Mouse (Mus musculus): ENCODE data around the gene Frmd6. TPM values are rescaled to one million over a fixed set of nuclear protein-coding genes. Genes with fewer than 3 reads are reported as not detected.

Frmd6 gene
- total RNA-seq, 2 experiments from 2014 or later = 36.7 to 37.1 TPM

DNA sequence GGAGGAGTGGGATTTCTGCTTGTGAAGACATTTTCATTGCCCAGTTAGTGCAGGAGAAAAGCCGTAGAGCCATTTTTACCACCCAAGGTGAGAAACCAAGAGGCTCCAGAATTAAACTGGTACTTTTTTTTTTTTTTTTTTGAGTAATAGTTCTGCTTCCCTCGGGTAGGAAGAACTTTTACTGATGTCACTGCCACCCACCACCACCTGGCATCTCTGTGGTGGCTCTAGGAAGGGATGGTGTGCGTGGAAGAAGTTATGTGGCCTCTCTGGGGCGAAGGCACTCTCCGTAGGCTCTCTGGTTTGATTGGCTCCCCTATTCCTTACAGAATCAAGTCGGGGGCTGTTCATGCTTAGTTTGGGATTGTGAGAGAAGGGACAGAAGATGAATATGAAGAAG is 17.3 kb upstream of the Frmd6 start:
- DNase-seq = no peak

DNA sequence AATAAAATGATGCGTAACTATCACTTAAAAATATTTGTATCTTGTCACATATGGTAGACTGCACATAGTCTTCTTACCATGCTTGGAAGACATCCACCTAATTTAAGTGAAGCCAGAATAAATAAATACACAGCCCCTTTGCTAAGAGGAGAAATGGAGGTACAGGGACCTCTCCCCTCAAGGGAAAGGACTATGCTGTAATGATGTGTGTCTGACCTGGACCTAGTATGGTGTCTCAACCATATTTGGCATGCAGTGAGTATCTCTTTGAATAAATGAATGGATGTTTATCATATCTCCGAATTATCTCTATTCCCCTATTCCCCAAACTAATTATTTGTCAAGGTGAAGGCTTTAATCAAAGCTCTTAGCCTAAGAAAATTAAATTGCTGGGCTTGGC is 15.4 kb upstream of the Frmd6 start:
- DNase-seq = no peak

DNA sequence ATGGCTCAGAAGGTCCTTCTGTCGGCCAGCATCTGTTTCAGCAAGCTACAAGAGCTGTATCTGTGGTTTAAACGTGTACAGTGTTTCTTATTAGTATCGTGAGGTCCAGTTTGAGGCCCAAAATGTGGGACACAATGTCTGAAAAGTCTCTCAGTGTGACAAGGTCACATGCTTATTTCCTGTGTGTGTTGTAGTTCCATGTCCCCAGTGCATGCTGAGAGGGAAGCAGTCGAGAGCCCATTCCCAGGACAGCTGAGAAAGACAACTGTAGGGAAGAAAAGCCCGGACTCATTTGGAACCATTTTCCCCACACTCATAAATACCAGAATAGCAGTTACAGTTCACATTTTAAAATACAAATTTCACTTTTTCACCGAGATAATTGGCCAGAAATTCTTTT is 13.5 kb upstream of the Frmd6 start:
- DNase-seq = peak in 1 of 2 experiments; percentile 36

DNA sequence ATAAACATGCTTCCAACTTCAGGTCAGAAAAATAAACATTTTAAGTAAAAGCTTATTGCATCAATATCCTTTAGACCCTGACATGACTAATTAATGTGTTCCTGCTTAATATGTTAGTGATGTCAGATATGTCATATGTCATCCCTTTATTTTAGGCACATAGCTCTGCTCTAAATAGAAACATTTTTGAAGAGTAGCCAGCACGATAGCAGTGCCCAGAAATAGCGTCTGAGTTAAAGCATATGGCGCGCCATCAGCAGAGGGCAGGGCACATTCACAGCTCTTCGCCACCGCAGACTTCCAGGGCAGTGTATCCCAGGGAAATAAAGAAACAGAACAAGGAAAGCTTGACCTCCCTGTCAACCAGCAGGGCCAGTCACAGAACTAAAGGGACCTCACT is 13.1 kb upstream of the Frmd6 start:
- DNase-seq = peak; percentile 78 to 83

DNA sequence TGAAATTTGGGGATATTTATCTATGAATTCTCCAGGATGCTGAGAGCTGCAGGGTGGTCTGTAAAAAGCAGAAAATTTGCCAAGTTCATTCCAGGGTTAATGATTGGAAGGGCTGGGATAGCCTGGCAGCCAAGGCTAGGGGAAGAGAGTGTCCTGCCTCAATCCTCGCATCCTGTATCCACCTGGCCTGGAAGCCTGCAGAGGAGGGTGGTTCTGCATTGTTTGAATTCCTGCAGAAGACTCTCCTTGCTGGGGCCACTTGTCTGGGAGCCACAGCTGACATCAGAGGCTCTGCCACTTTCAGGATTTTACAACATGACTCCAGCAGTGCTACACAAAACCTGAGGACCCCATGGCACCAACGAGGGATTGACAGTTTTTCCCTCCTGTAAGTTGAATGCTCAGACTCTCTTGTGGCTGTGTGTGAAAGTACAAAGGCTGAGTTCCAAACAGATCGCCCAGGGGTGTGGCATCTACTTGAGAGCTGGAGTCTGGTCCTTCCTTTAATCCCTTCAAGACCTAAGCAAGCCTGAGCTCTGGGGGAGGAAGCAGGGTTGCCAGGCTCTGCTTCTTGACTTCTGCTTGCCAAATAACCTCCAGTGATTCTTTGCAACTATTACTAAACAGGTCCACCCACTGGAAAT is 12.4 kb upstream of the Frmd6 start:
- DNase-seq = no peak

DNA sequence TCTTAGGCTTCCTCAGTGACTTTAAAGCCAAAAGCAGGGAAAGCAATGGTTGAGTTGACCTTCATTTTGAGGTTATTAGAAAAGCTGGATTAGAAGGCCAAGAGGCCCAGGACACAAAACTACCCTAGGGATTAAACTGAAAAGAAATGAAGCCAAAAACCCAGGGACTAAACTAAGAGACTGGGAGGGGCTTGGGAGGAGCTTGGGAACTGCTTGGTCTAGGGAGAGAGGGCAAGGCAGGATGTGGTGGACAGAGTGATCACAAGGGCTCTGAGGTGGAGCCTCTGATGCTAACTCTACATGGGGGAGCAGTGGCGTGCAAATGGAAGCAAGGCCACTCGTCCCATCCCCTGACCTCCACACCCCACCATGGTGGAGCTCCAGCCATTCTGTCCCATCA is 8.6 kb upstream of the Frmd6 start:
- DNase-seq = no peak

DNA sequence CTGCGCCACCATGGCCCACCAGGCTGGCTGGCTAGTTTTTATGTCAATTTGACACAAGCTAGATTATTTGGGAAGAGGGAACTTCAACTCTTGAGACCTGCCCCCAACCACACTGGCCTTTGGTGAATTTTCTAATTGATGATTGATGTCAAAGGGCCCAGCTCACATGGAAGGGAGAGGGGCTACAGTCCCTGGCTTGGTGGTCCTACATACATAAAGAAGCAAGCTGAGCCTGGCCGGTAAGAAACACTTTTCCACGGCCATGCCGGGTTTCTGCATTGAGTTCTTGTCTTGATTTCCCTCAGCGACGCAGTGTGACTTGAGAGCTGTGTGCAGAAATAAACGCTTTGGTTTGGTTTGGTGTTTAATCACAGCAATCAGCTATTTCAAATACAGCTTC is 1.3 kb upstream of the Frmd6 start:
- DNase-seq = no peak

DNA sequence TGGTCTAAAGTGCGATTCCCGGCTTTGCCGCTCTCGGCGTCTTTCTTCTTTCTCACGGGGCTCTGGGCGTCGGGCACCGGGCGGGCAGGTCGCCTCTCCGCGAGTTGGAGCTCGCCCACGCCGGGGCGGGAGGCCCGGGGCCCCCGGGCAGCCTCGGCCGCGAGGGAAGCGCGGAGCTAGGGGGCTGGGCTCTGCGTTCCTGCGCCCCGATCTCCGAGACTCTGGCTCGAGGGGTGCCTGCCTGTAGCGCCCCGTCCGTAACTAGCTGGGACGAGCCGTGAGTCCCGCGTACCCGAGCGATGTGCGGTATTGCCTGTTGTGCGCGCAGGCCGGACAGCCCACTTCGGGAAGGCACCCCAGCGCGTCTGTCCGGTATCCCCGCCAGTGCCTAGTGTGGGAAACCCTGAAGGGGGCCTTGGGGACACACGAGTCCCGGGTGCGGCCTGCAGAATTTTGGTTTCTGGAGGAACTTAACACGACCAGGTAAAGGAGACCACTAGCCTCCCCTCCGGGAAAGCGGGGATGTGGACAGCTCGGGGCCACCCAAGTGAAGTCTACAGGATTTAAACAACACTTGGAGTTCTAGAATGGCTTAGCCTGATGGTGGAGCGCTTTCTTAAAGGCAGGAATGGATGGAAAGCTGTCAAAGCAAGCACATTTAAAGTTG is 470 bp downstream of the Frmd6 start:
- DNase-seq = peak in 1 of 2 experiments; percentile 81

DNA sequence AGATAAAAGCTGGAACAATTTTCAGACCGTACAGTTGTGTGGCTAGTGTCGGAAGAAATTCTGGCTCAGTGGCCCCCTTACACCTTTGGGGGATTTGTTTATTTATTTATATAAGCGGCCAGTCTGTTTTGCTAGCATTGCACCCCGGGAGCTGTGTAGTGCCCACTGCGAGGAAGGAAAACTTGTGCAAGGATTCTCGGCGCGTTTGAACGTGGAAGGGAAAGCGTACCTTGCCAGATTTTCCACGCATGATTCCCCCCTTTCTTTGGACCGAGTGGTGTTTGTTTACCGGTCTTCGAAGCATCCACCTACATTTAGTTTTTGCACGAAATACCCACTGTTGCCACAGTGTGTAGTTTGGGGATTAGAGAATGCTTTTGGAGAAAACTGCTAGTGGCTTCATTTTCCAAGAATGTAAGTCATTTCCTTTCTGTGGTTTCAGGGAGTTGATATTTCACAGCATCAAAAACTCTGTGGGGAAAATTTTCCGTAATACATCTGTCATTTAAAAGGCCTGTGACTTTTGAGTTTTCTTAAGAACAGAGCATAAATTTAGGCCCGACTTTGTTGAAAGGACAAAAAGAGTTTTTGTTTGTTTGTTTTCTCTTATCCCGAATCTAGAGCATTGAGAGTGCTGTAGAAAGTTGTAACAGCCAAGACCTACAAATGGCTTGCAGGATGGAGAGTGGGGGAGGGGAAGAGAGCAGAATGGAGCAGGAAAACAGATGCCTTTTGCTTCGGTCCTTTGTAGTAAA is 1.2 kb downstream of the Frmd6 start:
- peak; percentile 33 to 66 for DNase-seq

DNA sequence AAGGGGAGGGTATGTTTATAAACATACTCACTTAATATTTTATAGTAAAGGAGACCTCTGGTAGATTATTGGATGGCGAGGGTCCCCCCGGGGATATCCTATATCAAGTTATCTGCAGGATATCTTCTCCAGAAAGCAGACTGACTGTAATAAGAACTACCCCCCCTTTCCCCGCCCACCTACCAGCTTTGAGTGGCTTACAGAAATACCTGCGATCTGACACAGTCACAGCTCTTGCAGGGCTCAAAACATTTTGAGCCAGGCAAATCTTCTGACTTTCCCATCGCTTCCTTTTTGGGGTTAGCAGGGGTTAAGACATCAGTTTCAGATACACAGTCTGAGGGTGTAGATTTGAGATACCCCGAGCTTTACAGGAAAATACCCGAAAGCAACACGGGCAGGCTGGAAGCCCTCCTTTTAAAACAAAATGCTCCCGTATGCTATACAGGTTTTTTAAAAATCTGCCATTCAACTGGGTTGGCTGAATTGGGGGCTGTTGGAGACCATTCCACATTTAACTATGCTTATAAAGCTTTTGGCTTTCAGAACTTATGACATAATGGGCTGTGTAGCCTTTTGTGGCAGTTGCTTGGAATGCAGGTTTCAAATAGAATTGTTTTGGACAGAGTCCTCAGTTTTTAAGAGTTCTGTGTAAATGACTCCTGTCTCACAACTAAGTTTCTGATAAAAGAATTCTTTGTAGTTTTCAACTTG is 2.0 kb downstream of the Frmd6 start:
- peak in 1 of 2 experiments; percentile 59 for DNase-seq

DNA sequence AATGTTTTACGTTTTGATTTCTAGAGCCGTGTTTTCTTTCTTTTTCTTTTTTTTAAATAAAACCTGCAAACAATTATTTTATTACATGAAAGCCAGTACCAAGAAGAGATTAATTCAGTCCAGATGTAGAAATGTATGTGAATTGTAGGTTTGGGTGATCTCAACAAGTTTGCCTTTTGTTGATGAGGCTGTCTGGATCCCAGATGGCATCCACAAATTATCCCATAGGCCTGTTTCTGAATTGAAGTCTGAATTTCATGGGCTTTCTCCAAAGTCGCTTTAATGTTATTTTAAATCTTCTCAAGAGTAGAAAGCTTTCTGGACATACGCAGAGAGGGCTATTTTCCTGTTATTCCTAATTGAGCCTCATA is 2.6 kb downstream of the Frmd6 start:
- no peak for DNase-seq

DNA sequence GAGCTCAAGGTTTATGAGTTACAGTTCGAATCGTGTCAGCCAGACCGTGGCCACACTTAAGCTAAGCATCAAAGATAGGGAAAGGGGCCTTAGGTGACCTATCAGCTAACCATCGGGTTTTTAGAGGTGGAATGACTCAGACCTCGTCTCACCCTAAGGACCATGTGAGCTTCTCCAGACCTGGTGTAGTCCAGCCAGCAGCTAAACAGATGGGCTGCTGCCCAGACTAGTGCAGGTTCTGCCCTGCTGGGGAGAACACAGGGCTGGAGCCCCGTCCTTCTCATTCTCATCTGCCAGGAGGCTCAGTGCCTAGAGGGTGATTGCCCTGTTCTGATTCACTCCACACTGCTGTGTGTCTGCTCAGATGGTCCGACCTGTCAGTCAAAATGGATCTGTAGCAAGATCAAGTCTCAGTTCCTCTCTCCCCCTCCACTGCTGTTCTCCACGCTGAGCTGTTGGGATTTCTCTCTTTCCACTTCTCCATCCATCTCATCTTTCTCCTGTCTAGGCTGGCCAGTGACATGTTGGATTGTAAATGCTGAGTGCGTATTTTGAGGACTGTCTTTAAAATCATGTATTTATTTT is 5.8 kb downstream of the Frmd6 start:
- peak; percentile 45 to 60 for DNase-seq

DNA sequence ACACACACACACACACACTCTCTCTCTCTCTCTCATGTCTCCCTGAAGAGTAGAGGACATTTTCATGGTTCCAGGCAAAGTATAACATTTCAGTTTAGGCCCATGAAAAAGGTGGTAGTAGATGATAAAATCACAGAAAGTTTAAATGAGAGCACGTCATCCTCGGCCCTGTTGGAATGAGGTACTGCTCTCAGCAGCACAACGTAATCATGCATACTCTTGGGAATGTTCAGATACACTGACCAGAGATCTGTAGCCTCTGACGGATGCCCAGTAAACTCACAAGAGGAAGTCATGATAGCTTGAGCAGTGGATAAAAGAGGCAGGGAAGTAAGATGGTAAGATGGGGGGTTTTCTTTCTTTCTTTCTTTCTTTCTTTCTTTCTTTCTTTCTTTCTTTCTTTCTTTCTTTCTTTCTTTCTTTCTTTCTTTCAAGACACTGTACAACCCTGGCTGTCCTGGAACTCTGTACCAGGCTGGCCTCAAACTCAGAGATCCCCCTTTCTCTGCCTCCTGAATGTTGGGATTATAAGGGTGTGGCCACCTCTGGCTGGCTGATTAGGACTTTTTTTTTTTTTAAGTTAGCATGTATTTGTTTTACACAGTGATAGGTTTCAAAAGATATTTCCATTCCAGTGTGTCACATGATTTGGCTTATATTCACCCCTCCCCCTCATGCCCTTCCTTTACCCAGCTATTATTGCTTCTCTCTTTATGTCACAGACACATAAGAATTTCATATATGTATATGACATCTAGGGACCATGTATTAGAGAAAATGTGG is 7.1 kb downstream of the Frmd6 start:
- DNase-seq = no peak

DNA sequence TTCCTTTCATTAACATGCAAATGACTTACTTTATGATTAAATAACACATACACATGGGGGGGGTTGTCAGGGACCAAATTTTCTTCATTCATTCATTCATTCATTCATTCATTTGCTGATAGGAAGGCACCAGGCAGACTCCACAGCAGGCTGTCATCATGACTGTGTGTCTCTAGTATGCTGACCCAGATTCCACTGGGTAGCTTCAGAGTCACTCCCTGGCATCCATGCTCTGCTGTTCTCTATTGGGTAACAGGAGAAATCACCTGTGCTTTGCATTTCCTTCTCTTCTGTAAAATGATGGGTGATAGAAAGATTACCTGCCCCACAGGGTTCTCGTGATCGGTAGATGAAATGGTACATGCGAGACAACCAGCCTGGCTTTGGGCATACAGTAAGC is 7.7 kb downstream of the Frmd6 start:
- DNase-seq = no peak

DNA sequence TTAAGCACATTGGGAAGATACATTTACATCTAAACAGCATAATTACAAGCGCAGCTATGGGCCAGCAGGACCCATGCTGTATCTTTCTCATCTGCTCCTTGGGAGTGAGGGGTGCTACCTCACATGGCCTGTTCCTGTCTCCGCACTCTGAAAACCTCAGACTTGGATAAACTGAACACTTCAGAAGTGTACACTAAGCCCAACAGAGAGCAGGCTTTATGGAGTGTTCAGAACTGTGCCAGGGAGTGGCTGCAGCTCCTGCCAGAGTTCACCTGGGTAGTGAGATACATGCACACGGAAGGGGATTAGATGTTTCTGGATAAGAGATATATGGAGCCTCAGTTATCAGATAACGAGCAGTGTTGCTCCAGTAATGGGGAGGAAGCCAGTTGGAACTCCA is 8.7 kb downstream of the Frmd6 start:
- no peak for DNase-seq

DNA sequence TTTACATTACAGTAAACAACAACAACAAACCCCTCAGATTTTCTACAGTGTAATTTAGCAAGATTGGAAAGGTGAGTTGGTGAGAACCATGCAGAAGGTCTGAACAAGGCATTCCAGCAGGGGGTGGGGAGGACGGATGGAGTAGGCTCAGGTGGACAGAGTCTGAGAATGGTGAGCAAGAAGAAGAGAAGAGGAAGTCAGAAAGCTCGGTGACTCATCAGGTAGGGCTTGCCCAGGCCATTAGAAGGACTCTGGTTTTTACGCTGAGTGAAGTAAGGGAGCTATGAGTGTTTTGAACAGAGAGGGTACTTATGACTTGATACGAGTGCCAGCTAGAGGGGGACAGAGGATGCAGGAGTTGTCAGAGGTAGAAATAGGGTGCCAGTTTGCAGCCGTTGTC is 9.7 kb downstream of the Frmd6 start:
- DNase-seq = no peak

DNA sequence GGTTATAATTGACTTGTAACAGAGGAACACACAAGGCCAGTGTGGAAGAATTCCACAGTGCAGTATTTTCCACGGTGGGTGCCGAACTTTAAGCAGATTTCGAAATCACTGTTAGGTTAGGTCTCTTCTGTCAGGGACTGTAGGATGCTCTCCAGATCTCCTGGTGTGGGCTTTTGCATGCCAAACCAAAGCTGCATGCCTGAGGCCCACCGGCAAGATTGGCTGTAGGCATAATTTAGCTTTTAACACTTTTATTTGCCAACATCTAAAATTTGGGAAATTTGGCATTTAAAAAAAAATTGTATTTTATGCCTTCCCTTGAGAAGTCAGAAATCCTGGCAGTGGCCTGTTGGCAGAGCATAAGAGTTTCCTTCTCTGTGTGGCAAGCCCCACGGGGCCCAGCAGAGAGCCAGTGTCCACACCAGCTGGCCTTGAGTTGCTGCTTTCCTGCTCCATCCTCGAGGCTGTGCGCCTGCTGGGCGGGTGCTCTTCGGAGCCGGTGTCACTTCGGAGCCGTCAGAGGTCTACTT is 12.5 kb downstream of the Frmd6 start:
- DNase-seq = peak; percentile 60 to 67

DNA sequence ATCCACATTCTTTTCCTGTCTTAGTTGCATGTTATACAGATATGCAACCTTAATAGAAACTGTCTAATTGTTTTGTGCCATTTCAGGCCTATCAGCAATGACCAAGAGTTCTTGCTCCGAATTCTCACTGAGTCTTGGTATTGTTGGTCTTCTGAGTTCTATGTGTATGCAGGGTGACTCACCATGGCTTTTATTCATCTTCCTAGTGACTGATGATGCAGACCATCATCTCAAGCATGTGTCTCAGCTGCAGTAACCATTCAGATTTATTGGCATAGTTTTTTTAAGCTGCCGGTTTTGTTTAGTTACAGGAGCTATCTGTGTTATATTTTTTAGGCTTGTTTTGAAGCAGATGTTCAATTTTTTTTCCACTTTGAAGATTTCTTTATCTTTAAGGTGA is 20.1 kb downstream of the Frmd6 start:
- DNase-seq = no peak

DNA sequence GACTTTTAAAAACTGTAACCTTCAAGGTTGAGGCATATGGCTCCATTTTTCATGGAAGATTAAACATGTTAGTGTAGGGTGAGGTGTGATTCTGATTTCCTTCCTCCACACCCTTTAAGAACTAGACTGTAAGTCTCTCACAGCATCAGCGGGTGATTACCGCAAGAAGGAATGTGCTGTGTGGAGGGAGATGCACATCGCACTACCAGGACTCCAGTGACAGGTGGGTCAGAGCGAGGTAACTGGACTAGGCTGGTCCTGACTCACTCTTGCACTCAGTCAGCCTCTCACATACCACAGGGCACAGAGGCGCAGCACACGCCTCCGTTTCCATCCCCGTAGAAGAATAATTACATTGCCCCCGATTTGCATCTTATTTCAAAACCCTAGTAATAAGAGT is 23.7 kb downstream of the Frmd6 start:
- DNase-seq = no peak

DNA sequence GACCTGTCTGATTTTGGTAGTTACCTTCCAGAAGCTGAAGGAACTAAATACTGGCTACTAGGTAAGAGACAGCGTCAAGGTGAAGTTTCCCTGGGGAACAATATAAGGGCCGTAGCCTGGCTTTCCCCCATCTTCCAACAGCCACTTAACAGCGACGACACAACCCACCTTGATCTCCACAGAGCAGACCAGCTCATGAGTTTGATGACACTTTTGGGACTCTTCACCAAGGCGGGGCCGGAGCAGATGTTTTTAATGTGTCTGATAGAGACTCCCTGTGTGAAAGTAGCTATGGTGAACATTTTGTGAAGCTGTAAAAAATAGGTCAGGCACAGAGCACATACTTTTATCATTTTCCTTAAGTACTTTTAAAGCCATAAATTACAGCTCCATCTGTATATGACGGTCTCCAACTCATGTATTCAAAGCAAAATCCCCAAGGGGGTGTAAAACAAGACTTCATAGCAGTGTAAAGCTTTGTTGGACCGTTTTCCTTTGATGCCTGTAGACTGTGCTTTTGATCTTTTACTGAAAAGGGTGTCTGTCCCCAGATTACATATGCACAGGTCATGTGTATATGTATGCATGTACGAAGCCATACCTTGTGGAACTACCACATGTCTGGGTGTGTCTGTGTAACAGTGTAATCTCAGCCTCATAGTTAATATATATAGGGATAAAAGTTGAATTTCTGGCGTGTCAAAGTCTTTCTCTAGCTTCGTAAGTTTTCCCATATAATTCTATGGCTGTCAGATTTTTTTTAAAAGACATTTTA is 24.4 kb downstream of the Frmd6 start:
- no peak for DNase-seq

All from heart, adult 18-20 months (tissue).